Mouse (Mus musculus) cerebellum, adult 2 months (tissue): Measurements from ENCODE around the gene Ap3d1.

Source experiments
- CTCF ChIP-seq: fragments of 200-500 bp; IDR thresholded peaks from 2 replicates; pipeline ENCODE4 v1.5.1; 2011; ENCODE audit warnings: low read depth, mild to moderate bottlenecking, control low read depth, low read length, moderate library complexity, borderline replicate concordance; ENCODE audit not compliant: insufficient read depth
- POLR2A ChIP-seq: fragments of 200-500 bp; IDR thresholded peaks from 2 replicates; pipeline ENCODE4 v1.6.1; 2011; ENCODE audit warnings: low read length, control low read depth, borderline replicate concordance; ENCODE audit not compliant: insufficient read depth

- TF ChIP-seq CTCF, result no peak
- TF ChIP-seq POLR2A, result no peak
Observed at GRCm38 (mm10) chr10:80791476-80792174, 49.6 kb upstream of the Ap3d1 start.
